Mouse (Mus musculus) liver, embryonic 16.5 days (tissue): ENCODE measurements around the gene Ahdc1. TPM values are rescaled to one million over a fixed set of nuclear protein-coding genes. Genes with fewer than 3 reads are reported as not detected.

Source experiments
- ATAC-seq: fragments of 200-750 bp; cut with Nextera tagmentation; 2 replicates; pipeline ENCODE4 v1.8.0; 2017; ENCODE audit warnings: low read depth, mild to moderate bottlenecking, moderate number of reproducible peaks, moderate library complexity
- H3K27ac ChIP-seq: fragments of 300-500 bp; sonication (generic); 2 replicates; pipeline ENCODE4 v1.5.1; 2014; ENCODE audit warnings: mild to moderate bottlenecking, low read length
- H3K27me3 ChIP-seq: fragments of 300-500 bp; sonication (generic); 2 replicates; pipeline ENCODE4 v1.6.1; 2014; ENCODE audit warnings: low read depth, low read length, mixed read lengths; ENCODE audit not compliant: control insufficient read depth, insufficient read depth
- H3K36me3 ChIP-seq: fragments of 300-500 bp; sonication (generic); 2 replicates; pipeline ENCODE4 v1.6.1; 2014; ENCODE audit warnings: mild to moderate bottlenecking; ENCODE audit not compliant: control insufficient read depth, insufficient read depth
- H3K4me1 ChIP-seq: fragments of 300-500 bp; sonication (generic); 2 replicates; pipeline ENCODE4 v1.6.1; 2014; ENCODE audit warnings: low read depth, low read length, mixed read lengths; ENCODE audit not compliant: control insufficient read depth
- H3K4me2 ChIP-seq: fragments of 300-500 bp; sonication (generic); 2 replicates; pipeline ENCODE4 v1.6.1; 2014; ENCODE audit warnings: low read depth, low read length, mixed read lengths
- H3K4me3 ChIP-seq: fragments of 300-500 bp; sonication (generic); 2 replicates; pipeline ENCODE4 v1.5.1; 2014; ENCODE audit warnings: low read depth, mild to moderate bottlenecking, low read length
- H3K9ac ChIP-seq: fragments of 300-500 bp; sonication (generic); 2 replicates; pipeline ENCODE4 v1.6.1; 2014; ENCODE audit warnings: low read depth, low read length
- H3K9me3 ChIP-seq: fragments of 300-500 bp; sonication (generic); replicated peaks from 2 replicates; pipeline ENCODE4 v1.6.1; 2016; ENCODE audit warnings: low read length; ENCODE audit not compliant: control insufficient read depth
- WGBS: fragments of 180-500 bp; shearing (Covaris S2); extraction: QIAGEN DNeasy Blood & Tissue Kit; methylation state at CpG from one replicate; pipeline ENCODE4 v1.1.7; 2014; ENCODE audit not compliant: insufficient replicate concordance; 5-methylcytosine and 5-hydroxymethylcytosine counted together
- polyA plus RNA-seq: library from polyadenylated mRNA; unstranded; fragments of >200 nt; fragmentation: Nextera tagmentation; extraction: Ambion mirVana; gene quantifications from 2 replicates; pipeline ENCODE4 v1.2.1, GENCODE M21; 2015

Gene Ahdc1
- polyA plus RNA-seq, 1 experiment from 2014 or later: 1.6 TPM

GRCm38 (mm10) chr4:133039832-133040231 is 28.8 kb downstream of the Ahdc1 start:
- H3K9ac ChIP-seq: no peak overlapping the region
- no peaks in the 10 kb centered on the region for H3K36me3 ChIP-seq
- H3K4me3 ChIP-seq: no peak overlapping the region; the same call in 1 of the 2 replicates
- no peak for ATAC-seq
- peaks cover 35% of the 10 kb centered on the region for H3K4me1 ChIP-seq
- 41% methylated on average over 18 of the region's 18 CpGs for WGBS
- no peaks in the 10 kb centered on the region for H3K9me3 ChIP-seq
- peaks cover 54% of the 10 kb centered on the region for H3K27me3 ChIP-seq
- H3K4me2 ChIP-seq: no peak overlapping the region
- no peak overlapping the region for H3K27ac ChIP-seq

DNA sequence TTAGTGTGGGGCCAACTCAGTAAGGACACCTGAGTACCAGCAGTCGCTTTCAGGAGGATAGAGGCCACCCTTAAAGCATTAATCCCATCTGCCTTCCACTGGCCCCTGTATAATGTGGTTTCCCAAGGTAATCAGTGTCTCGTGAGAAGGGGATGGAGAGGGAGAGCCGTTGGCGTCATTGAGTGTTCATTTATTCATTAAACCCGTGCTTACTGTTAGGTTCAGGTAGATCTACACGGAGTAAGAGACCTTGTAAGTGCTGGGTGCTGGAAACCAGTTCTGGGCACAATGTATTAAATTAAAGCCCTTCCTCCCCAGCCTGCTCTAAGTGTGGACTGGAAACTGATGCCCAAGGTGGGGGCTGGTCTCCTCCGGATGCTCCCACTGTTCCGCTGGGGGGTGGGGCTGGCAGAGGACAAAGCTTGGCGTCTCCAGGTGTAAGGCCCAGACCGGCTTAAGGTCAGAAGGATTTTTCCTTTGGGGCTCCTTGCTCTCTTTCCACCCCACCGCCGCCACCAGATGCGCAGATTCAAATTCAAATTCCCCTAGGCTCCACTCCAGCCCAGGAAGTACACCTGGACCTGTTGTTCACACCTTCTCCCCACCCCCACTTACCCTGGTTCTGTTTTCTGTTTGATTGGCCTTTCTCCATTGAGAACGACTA is 29.3 kb downstream of the Ahdc1 start:
- peaks cover 54% of the 10 kb centered on the region for H3K27me3 ChIP-seq
- H3K4me1 ChIP-seq: peaks cover 41% of the 10 kb centered on the region
- no peaks in the 10 kb centered on the region for H3K9me3 ChIP-seq
- no peak overlapping the region for H3K27ac ChIP-seq
- H3K4me2 ChIP-seq: no peak overlapping the region
- no peak for ATAC-seq
- WGBS: 63% methylated on average over 14 of the region's 14 CpGs
- H3K36me3 ChIP-seq: no peaks in the 10 kb centered on the region
- no peak overlapping the region for H3K4me3 ChIP-seq
- H3K9ac ChIP-seq: no peak overlapping the region

DNA sequence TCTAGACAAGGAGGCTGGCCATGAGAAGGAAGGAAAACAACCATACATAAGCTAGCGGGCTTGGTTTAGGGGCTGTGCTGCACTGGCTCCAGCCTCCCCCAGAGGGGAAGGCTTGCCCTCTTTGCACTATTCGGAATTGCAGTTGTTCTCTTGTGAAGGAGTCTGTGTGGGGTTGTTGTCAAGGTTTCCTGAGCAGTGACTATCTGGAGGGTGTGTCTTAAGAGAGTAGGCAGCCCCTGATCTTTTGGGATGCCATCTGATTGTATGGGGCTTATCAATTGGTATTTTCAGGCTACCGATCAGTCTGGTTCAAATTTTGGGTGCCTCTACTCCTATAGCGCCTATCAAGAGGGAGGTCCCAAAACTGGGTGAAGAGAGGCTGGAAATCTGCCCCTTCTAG is 31.2 kb downstream of the Ahdc1 start:
- Histone ChIP-seq H3K4me3 (no peak overlapping the region), H3K27me3 (peaks cover 41% of the 10 kb centered on the region), H3K9ac (no peak overlapping the region), H3K4me1 (peaks cover 47% of the 10 kb centered on the region), H3K27ac (no peak overlapping the region), H3K9me3 (no peaks in the 10 kb centered on the region), H3K4me2 (no peak overlapping the region), H3K36me3 (no peaks in the 10 kb centered on the region)
- no peak for ATAC-seq
- WGBS: 42% methylated on average over 4 of the region's 4 CpGs

DNA sequence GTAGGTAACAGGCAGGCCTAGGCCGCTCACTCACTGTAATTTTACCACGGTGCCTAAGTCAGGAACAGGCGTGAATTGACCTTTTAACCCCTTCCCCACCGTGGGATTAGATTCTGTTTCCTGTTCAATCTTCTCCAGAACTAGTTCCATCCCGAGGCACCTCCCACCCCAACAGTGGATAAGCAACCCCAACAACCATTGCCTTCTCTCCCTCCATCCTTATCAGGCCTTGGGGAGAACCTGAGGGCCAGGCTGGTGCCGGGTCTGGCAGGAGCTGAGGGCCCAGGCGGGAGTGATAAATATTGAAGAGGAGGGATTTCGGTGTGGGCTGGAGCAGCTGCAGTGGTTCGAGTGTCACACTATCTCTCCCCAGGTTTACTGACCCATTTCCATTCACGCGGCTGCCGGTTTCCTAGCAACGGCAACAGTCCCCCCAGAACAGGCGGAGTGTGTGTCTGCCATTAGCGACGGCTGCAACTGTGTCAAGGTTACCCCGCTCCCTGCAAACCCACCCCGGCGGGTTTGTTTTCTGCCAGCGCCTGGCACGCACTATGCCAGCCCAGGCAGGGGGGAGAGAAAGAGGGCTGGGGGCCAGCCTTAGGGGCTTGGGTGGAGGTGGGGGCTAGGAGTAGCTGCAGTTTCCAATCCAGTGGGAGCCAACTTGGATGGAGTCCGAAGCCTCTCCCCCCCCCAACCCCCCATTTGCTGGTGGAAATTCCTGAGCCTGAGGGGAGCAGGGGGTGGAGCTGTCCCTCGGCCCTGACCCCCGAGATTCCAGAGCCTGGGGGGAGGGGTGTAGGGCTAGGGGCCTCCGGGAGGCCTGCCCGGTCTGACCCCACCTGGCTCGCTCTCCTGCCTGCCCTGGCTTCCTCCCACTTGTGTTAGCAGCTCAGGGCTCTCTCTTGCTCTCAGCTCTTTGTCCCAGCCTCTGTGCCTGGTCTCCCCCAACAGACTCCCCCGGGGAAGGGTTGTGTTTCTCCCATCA is 31.9 kb downstream of the Ahdc1 start:
- Histone ChIP-seq H3K4me2 (peak overlapping the region; percentile 28; the same call in 1 of the 2 replicates), H3K27ac (no peak overlapping the region), H3K36me3 (no peaks in the 10 kb centered on the region), H3K4me3 (no peak overlapping the region), H3K27me3 (peaks cover 34% of the 10 kb centered on the region), H3K4me1 (peaks cover 47% of the 10 kb centered on the region), H3K9ac (no peak overlapping the region), H3K9me3 (no peaks in the 10 kb centered on the region)
- ATAC-seq: peak; percentile 17; the same call in 1 of the 2 replicates
- WGBS: 27% methylated on average over 28 of the region's 28 CpGs

DNA sequence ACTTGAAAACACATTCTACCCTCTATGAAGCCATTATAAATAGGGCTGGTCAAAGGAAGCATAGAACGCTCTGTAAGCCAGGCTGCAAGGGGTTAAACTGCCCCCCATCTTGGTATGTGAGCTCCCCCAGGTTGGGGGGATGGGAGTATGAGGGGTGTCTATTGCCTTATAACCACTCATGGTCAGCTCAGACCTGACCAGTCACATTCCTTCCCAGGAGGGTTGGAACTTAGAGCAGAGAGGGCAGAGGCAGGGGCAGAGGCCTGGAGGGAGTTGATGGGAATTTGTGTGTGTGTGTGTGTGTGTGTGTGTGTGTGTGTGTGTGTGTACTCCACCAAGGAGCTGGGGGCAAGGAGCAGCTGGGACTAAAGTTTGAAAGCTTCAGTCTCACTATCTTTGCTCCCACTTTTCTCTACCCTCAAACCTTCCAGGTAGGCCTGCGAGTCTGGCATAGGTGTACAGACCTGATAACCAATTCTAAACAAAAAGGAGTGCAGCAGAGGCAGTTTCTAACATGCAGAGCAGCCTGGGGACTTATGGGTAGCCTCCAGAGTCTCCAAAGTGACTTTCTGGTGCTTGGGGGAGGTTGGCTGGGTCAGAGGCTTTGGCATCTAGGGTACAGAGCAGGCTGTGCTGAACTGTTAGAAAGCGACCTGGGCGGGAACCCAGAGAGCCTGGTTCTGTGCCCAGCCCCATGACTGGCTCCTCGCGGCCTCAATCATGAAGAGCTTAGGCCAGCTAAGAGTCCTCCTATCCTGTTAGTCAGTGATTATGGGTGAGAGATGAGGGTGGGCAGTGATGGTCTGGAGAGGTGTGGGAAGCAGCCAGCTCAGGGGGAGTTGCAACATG is 33.0 kb downstream of the Ahdc1 start:
- no peak overlapping the region for H3K27ac ChIP-seq
- no peak for ATAC-seq
- peaks cover 23% of the 10 kb centered on the region for H3K27me3 ChIP-seq
- no peaks in the 10 kb centered on the region for H3K36me3 ChIP-seq
- no peak overlapping the region for H3K9ac ChIP-seq
- H3K4me2 ChIP-seq: no peak overlapping the region
- WGBS: 70% methylated on average over 6 of the region's 6 CpGs
- no peaks in the 10 kb centered on the region for H3K9me3 ChIP-seq
- H3K4me1 ChIP-seq: peaks cover 41% of the 10 kb centered on the region
- no peak overlapping the region for H3K4me3 ChIP-seq

DNA sequence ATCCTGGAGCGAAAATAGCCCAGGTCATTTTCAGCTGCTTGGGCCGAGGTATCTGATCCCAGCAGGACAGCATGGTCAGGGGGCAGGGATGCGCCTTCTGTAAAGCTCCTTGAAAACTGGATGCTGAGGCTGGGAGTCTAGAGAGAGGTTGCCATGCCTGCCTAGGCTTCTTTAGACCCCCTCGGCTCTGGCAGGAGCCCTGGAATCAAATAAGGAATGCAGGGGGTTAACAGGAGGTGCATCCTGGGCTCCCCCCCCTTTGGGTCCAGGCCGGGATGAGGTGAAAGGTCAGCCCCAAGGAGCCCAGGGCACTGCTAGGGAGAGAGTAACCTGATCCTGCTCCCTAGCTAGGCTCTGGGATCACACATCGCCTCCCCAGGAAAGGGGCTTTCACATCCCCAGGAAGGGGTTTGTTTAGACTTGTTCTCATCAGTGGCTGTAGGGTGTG is 33.6 kb downstream of the Ahdc1 start:
- Histone ChIP-seq H3K27ac (no peak overlapping the region), H3K36me3 (no peaks in the 10 kb centered on the region), H3K27me3 (peaks cover 16% of the 10 kb centered on the region), H3K4me3 (no peak overlapping the region), H3K9ac (no peak overlapping the region), H3K4me2 (no peak overlapping the region), H3K9me3 (no peaks in the 10 kb centered on the region), H3K4me1 (peaks cover 38% of the 10 kb centered on the region)
- no peak for ATAC-seq
- 66% methylated on average over 6 of the region's 6 CpGs for WGBS

DNA sequence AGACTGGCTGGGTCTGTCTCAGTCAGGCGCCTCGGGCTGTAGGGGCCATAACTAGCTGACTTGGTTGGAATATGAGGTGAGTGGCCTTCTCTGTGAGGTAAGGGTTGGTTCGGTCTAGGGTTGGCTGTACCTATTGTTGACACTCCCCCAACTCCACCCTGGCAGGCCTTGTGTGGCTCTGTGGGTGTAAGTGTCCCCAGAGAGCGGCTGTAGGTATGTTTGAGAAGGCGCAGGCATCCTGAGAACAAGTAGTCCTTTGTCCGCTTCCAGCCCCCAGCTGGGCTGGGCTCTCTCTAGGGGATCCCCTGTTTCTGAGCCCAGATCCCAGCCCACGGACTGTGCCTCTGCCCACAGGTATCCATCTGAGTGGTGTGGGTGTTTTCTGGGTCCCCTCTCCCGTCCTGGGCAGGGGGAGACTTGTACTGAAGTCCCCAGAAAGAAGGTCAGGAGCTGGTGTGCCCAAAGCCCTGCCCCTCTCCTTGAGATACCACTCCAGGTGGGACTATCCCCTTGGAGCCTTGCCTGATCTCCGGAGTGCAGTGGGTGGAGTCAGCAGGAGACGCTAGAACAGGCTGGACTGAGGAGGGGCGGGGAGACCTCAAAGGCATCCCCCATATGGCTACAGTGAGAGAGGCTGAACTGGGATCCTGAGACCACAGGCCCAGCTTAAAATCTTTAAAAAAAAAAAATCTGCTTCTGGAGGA is 34.9 kb downstream of the Ahdc1 start:
- no peak overlapping the region for H3K27ac ChIP-seq
- no peak overlapping the region for H3K4me2 ChIP-seq
- peaks cover 38% of the 10 kb centered on the region for H3K4me1 ChIP-seq
- H3K27me3 ChIP-seq: peaks cover 4% of the 10 kb centered on the region
- no peaks in the 10 kb centered on the region for H3K9me3 ChIP-seq
- 44% methylated on average over 11 of the region's 11 CpGs for WGBS
- no peak for ATAC-seq
- no peak overlapping the region for H3K4me3 ChIP-seq
- H3K9ac ChIP-seq: no peak overlapping the region
- H3K36me3 ChIP-seq: no peaks in the 10 kb centered on the region

- Histone ChIP-seq H3K4me3 (no peak overlapping the region), H3K9me3 (no peaks in the 10 kb centered on the region), H3K9ac (no peak overlapping the region), H3K4me2 (no peak overlapping the region), H3K27ac (no peak overlapping the region), H3K4me1 (peaks cover 35% of the 10 kb centered on the region), H3K36me3 (no peaks in the 10 kb centered on the region), H3K27me3 (no peaks in the 10 kb centered on the region; the same call in 1 of the 2 replicates)
- ATAC-seq: no peak
- 57% methylated on average over 12 of the region's 12 CpGs for WGBS
These were observed 35.8 kb downstream of the Ahdc1 start for GRCm38 (mm10) chr4:133046691-133047352.
